Mouse (Mus musculus) urinary bladder, adult 2 months (tissue): ENCODE results near the gene P2rx3. TPM values are rescaled to one million over a fixed set of nuclear protein-coding genes. Genes with fewer than 3 reads are reported as not detected.

Experiments
- DNase-seq: peaks from one replicate; pipeline ENCODE4 v3.0.0; 2022; ENCODE audit warnings: low spot score
- polyA plus RNA-seq: library from polyadenylated mRNA; depleted of rRNA; stranded (reverse); fragments of >200 nt; gene quantifications from 2 replicates; pipeline ENCODE4 v1.2.3, GENCODE M21; 2012

The P2rx3 gene
- polyA plus RNA-seq, 1 experiment: 0.87 TPM

- no peak for DNase-seq
Measured at GRCm38 (mm10) chr2:85043623-85044022, 6.4 kb upstream of the P2rx3 start.

GRCm38 (mm10) chr2:85038336-85038735 is 1.1 kb upstream of the P2rx3 start:
- no peak for DNase-seq

- no peak for DNase-seq
Measured at GRCm38 (mm10) chr2:85036507-85037046, 685 bp downstream of the P2rx3 start.

GRCm38 (mm10) chr2:85034169-85034568 is 3.1 kb downstream of the P2rx3 start:
- no peak for DNase-seq

GRCm38 (mm10) chr2:85033121-85033520 is 4.1 kb downstream of the P2rx3 start:
- DNase-seq: no peak

- no peak for DNase-seq
Measured at GRCm38 (mm10) chr2:85030989-85031388, 6.3 kb downstream of the P2rx3 start.

GRCm38 (mm10) chr2:85029897-85030296 is 7.4 kb downstream of the P2rx3 start:
- no peak for DNase-seq

GRCm38 (mm10) chr2:85027281-85027680 is 10.0 kb downstream of the P2rx3 start:
- DNase-seq: no peak

GRCm38 (mm10) chr2:85026178-85026577 is 11.1 kb downstream of the P2rx3 start:
- DNase-seq: no peak

- DNase-seq: no peak
Measured at GRCm38 (mm10) chr2:85022043-85022442, 15.2 kb downstream of the P2rx3 start.

- no peak for DNase-seq
Measured at GRCm38 (mm10) chr2:85014588-85014982, 22.7 kb downstream of the P2rx3 start.

GRCm38 (mm10) chr2:85013826-85014587 is 23.3 kb downstream of the P2rx3 start:
- DNase-seq: no peak

GRCm38 (mm10) chr2:85012679-85013078 is 24.6 kb downstream of the P2rx3 start:
- DNase-seq: no peak

- no peak for DNase-seq
Measured at GRCm38 (mm10) chr2:85011906-85012604, 25.2 kb downstream of the P2rx3 start.

GRCm38 (mm10) chr2:85009212-85009611 is 28.1 kb downstream of the P2rx3 start:
- DNase-seq: no peak

GRCm38 (mm10) chr2:85007729-85008128 is 29.5 kb downstream of the P2rx3 start:
- no peak for DNase-seq

GRCm38 (mm10) chr2:85006600-85006999 is 30.7 kb downstream of the P2rx3 start:
- DNase-seq: no peak

- no peak for DNase-seq
Measured at GRCm38 (mm10) chr2:85004341-85004740, 32.9 kb downstream of the P2rx3 start.

- no peak for DNase-seq
Measured at GRCm38 (mm10) chr2:85002575-85002974, 34.7 kb downstream of the P2rx3 start.

GRCm38 (mm10) chr2:85001497-85001896 is 35.8 kb downstream of the P2rx3 start:
- DNase-seq: no peak

- DNase-seq: no peak
Measured at GRCm38 (mm10) chr2:84999486-85000181, 37.6 kb downstream of the P2rx3 start.

GRCm38 (mm10) chr2:84996376-84996775 is 40.9 kb downstream of the P2rx3 start:
- DNase-seq: no peak
